Mouse (Mus musculus) bone marrow macrophage, adult 2 months (primary cell): Measurements from ENCODE around the gene Ncoa3. TPM values are rescaled to one million over a fixed set of nuclear protein-coding genes. Genes with fewer than 3 reads are reported as not detected.

Experiments
- H3K27ac ChIP-seq: 2 replicates; pipeline ENCODE4 v1.5.1; 2012; ENCODE audit warnings: low read depth, low read length; ENCODE audit not compliant: insufficient read depth
- H3K4me1 ChIP-seq: 2 replicates; pipeline ENCODE4 v1.6.1; 2012; ENCODE audit warnings: low read length; ENCODE audit not compliant: control insufficient read depth, insufficient read depth
- H3K4me3 ChIP-seq: 2 replicates; pipeline ENCODE4 v1.5.1; 2012; ENCODE audit warnings: mild to moderate bottlenecking, low read length, moderate library complexity; ENCODE audit not compliant: insufficient read depth
- CTCF ChIP-seq: IDR thresholded peaks from 2 replicates; pipeline ENCODE4 v1.5.1; 2012; ENCODE audit warnings: low read depth, mild to moderate bottlenecking, low read length, moderate library complexity
- POLR2A ChIP-seq: IDR thresholded peaks from 2 replicates; pipeline ENCODE4 v1.6.1; 2012; ENCODE audit warnings: mild to moderate bottlenecking, low read depth, low read length, borderline replicate concordance
- polyA plus RNA-seq: library from polyadenylated mRNA; stranded (reverse); fragments of >200 nt; gene quantifications from 2 replicates; pipeline ENCODE4 v1.2.4, GENCODE M21; 2012; ENCODE audit not compliant: missing spikeins, insufficient read depth, insufficient read length

Ncoa3 gene
- polyA plus RNA-seq, 1 experiment, result 119 TPM

GRCm38 (mm10) chr2:166029232-166029631 lies 36.8 kb downstream of the Ncoa3 start:
- TF ChIP-seq CTCF (no peak), POLR2A (no peak)
- Histone ChIP-seq H3K4me3 (no peak overlapping the region), H3K4me1 (peaks cover 50% of the 10 kb centered on the region), H3K27ac (no peak overlapping the region)

GRCm38 (mm10) chr2:166030256-166030995 lies 38.0 kb downstream of the Ncoa3 start:
- Histone ChIP-seq H3K4me3 (peak overlapping the region; percentile 35), H3K4me1 (peaks cover 49% of the 10 kb centered on the region), H3K27ac (peak overlapping the region; percentile 37)
- no peak for TF ChIP-seq CTCF
- TF ChIP-seq POLR2A, result no peak

GRCm38 (mm10) chr2:166031120-166031929 lies 38.9 kb downstream of the Ncoa3 start:
- H3K27ac ChIP-seq, result 0 out of 2 replicates have a peak overlapping the region, but pooled peaks have one; percentile 14
- H3K4me3 ChIP-seq, result peak overlapping the region; percentile 35
- TF ChIP-seq CTCF, result no peak
- no peak for TF ChIP-seq POLR2A
- H3K4me1 ChIP-seq, result peaks cover 44% of the 10 kb centered on the region

GRCm38 (mm10) chr2:166032628-166033027 lies 40.2 kb downstream of the Ncoa3 start:
- H3K27ac ChIP-seq, result no peak overlapping the region
- peaks cover 32% of the 10 kb centered on the region for H3K4me1 ChIP-seq
- no peak for TF ChIP-seq POLR2A
- no peak for TF ChIP-seq CTCF
- no peak overlapping the region for H3K4me3 ChIP-seq

GRCm38 (mm10) chr2:166034967-166035490 lies 42.6 kb downstream of the Ncoa3 start:
- peaks cover 24% of the 10 kb centered on the region for H3K4me1 ChIP-seq
- no peak overlapping the region for H3K4me3 ChIP-seq
- no peak overlapping the region for H3K27ac ChIP-seq
- TF ChIP-seq POLR2A, result no peak
- TF ChIP-seq CTCF, result no peak

- TF ChIP-seq CTCF, result peak; percentile 45; the same call in 1 of the 2 replicates
- TF ChIP-seq POLR2A, result no peak
Measured at GRCm38 (mm10) chr2:166035725-166036124, 43.3 kb downstream of the Ncoa3 start.

GRCm38 (mm10) chr2:166039681-166040080 lies 47.2 kb downstream of the Ncoa3 start:
- TF ChIP-seq CTCF, result no peak
- TF ChIP-seq POLR2A, result no peak

More at GRCm38 (mm10) chr2:166035725-166036124, 43.3 kb downstream of the Ncoa3 start:
- H3K4me1 ChIP-seq, result peaks cover 27% of the 10 kb centered on the region
- no peak overlapping the region for H3K27ac ChIP-seq
- no peak overlapping the region for H3K4me3 ChIP-seq

GRCm38 (mm10) chr2:166042542-166042941 lies 50.1 kb downstream of the Ncoa3 start:
- TF ChIP-seq CTCF, result no peak
- no peak for TF ChIP-seq POLR2A
- no peak overlapping the region for H3K4me3 ChIP-seq

More at GRCm38 (mm10) chr2:166039681-166040080, 47.2 kb downstream of the Ncoa3 start:
- H3K27ac ChIP-seq, result no peak overlapping the region
- no peak overlapping the region for H3K4me3 ChIP-seq
- H3K4me1 ChIP-seq, result peaks cover 44% of the 10 kb centered on the region

GRCm38 (mm10) chr2:166045006-166045405 lies 52.6 kb downstream of the Ncoa3 start:
- H3K4me1 ChIP-seq, result peaks cover 50% of the 10 kb centered on the region
- H3K4me3 ChIP-seq, result no peak overlapping the region
- peak overlapping the region; percentile 56 for H3K27ac ChIP-seq
- TF ChIP-seq POLR2A (no peak), CTCF (no peak)

More at GRCm38 (mm10) chr2:166042542-166042941, 50.1 kb downstream of the Ncoa3 start:
- Histone ChIP-seq H3K4me1 (peaks cover 50% of the 10 kb centered on the region), H3K27ac (no peak overlapping the region)
